In genomic region chr2:38533767-38534166, GRCm38 (mm10) we compare ENCODE assay signal across 8 mouse cellular contexts. TPM values are rescaled to one million over a fixed set of nuclear protein-coding genes. Genes with fewer than 3 reads are reported as not detected.
DNase-seq lines count a peak whose midpoint lies in the region; ATAC-seq and TF ChIP-seq lines count a peak whose summit lies in the region.

No protein-coding gene starts in this region.

- TF ChIP-seq EP300 in stomach, postnatal 0 days (optimal IDR thresholded peaks at IDR 0.05), result no peak

- H3K27ac ChIP-seq in heart, embryonic 13.5 days (replicated peaks), result peak overlapping the region; percentile 91
- 0 out of 2 replicates have a peak overlapping the region, but pooled peaks have one; percentile 8 for H3K27ac ChIP-seq in midbrain, embryonic 14.5 days (replicated peaks; ENCODE audit: low read depth, low read length)
- H3K27ac ChIP-seq in midbrain, embryonic 16.5 days (ENCODE audit: low read length), result no peak overlapping the region
- H3K27ac ChIP-seq in limb, embryonic 15.5 days, result peak overlapping the region; percentile 30; the same call in 1 of the 2 replicates
- H3K27ac ChIP-seq in stomach, postnatal 0 days (replicated peaks), result peak overlapping the region; percentile 63
- no peak overlapping the region for H3K27ac ChIP-seq in left cerebral cortex, adult 2 months

- peak overlapping the region; percentile 56; the same call in 1 of the 2 replicates for H3K9ac ChIP-seq in heart, embryonic 13.5 days
- H3K9ac ChIP-seq in midbrain, embryonic 14.5 days (replicated peaks; ENCODE audit: low read length), result no peak overlapping the region
- no peak overlapping the region for H3K9ac ChIP-seq in midbrain, embryonic 16.5 days (ENCODE audit: low read depth, low read length)
- H3K9ac ChIP-seq in limb, embryonic 15.5 days, result no peak overlapping the region
- H3K9ac ChIP-seq in stomach, postnatal 0 days (ENCODE audit: low read length), result no peak overlapping the region

- peak overlapping the region; percentile 10; the same call in 1 of the 2 replicates for H3K4me3 ChIP-seq in heart, embryonic 13.5 days
- no peak overlapping the region for H3K4me3 ChIP-seq in midbrain, embryonic 14.5 days (replicated peaks; ENCODE audit: low read depth, low read length)
- no peak overlapping the region for H3K4me3 ChIP-seq in midbrain, embryonic 16.5 days (ENCODE audit: low read depth, low read length)
- H3K4me3 ChIP-seq in limb, embryonic 15.5 days, result no peak overlapping the region
- H3K4me3 ChIP-seq in stomach, postnatal 0 days (ENCODE audit: low read depth, low read length), result no peak overlapping the region
- no peak overlapping the region for H3K4me3 ChIP-seq in left cerebral cortex, adult 2 months

- no peak for ATAC-seq in heart, embryonic 13.5 days (ENCODE audit: extremely low read depth, insufficient number of reproducible peaks, low FRiP score, low TSS enrichment)
- ATAC-seq in midbrain, embryonic 14.5 days (ENCODE audit: low FRiP score, low TSS enrichment), result no peak
- ATAC-seq in midbrain, embryonic 16.5 days, result no peak
- no peak for ATAC-seq in limb, embryonic 15.5 days (ENCODE audit: insufficient number of reproducible peaks, low FRiP score, low TSS enrichment, low read depth)
- no peak for ATAC-seq in stomach, postnatal 0 days (ENCODE audit: low FRiP score, low TSS enrichment)

- WGBS in heart, embryonic 13.5 days, result 34% methylated on average over 6 of the region's 6 CpGs
- WGBS in midbrain, embryonic 14.5 days, result 58% methylated on average over 6 of the region's 6 CpGs
- 70% methylated on average over 6 of the region's 6 CpGs for WGBS in midbrain, embryonic 16.5 days
- WGBS in limb, embryonic 15.5 days, result 54% methylated on average over 6 of the region's 6 CpGs
- 53% methylated on average over 6 of the region's 6 CpGs for WGBS in stomach, postnatal 0 days

- H3K9me3 ChIP-seq in heart, embryonic 13.5 days, result no peaks in the 10 kb centered on the region
- no peaks in the 10 kb centered on the region for H3K9me3 ChIP-seq in midbrain, embryonic 14.5 days (ENCODE audit: control insufficient read depth, low read length)
- no peaks in the 10 kb centered on the region for H3K9me3 ChIP-seq in midbrain, embryonic 16.5 days (replicated peaks; ENCODE audit: control insufficient read depth, low read length, poor library complexity, severe bottlenecking)
- H3K9me3 ChIP-seq in limb, embryonic 15.5 days, result no peaks in the 10 kb centered on the region
- no peaks in the 10 kb centered on the region for H3K9me3 ChIP-seq in stomach, postnatal 0 days (ENCODE audit: control insufficient read depth, low read length)

- no peak for DNase-seq in heart, adult 18-20 months
- DNase-seq in midbrain, embryonic 14.5 days, result no peak
- no peak for DNase-seq in stomach, postnatal 0 days (ENCODE audit: low spot score)
- DNase-seq in left cerebral cortex, adult 2 months (ENCODE audit: extremely low spot score in 1 of 2, low spot score in 2 of 2), result no peak
- no peak for DNase-seq in layer of hippocampus, postnatal 10 days (ENCODE audit: low spot score in 2 of 2)

- intact Hi-C loops in left cerebral cortex, adult 2 months (cut with DNase I), result no loop called here

- no peaks in the 10 kb centered on the region for H3K27me3 ChIP-seq in heart, embryonic 13.5 days (replicated peaks)
- no peaks in the 10 kb centered on the region for H3K27me3 ChIP-seq in midbrain, embryonic 14.5 days (ENCODE audit: control insufficient read depth, insufficient read depth, low read length)
- no peaks in the 10 kb centered on the region for H3K27me3 ChIP-seq in midbrain, embryonic 16.5 days (ENCODE audit: control insufficient read depth, insufficient read depth, low read depth, low read length)
- no peaks in the 10 kb centered on the region for H3K27me3 ChIP-seq in limb, embryonic 15.5 days
- no peaks in the 10 kb centered on the region for H3K27me3 ChIP-seq in stomach, postnatal 0 days (ENCODE audit: control insufficient read depth, insufficient read depth, low read length)

- H3K4me2 ChIP-seq in heart, embryonic 13.5 days, result peak overlapping the region; percentile 54
- H3K4me2 ChIP-seq in midbrain, embryonic 14.5 days (ENCODE audit: low read length), result no peak overlapping the region
- H3K4me2 ChIP-seq in midbrain, embryonic 16.5 days (ENCODE audit: low read length), result no peak overlapping the region
- no peak overlapping the region for H3K4me2 ChIP-seq in limb, embryonic 15.5 days
- no peak overlapping the region for H3K4me2 ChIP-seq in stomach, postnatal 0 days (replicated peaks; ENCODE audit: low read depth)

- TF ChIP-seq CTCF in stomach, postnatal 0 days (IDR thresholded peaks at IDR 0.05; ENCODE audit: low read depth), result no peak
- no peak for TF ChIP-seq CTCF in left cerebral cortex, adult 2 months (IDR thresholded peaks at IDR 0.05)

- H3K4me1 ChIP-seq in heart, embryonic 13.5 days, result peaks cover 98% of the 10 kb centered on the region
- peaks cover 28% of the 10 kb centered on the region for H3K4me1 ChIP-seq in midbrain, embryonic 14.5 days (ENCODE audit: control insufficient read depth, insufficient read depth, low read length)
- peaks cover 6% of the 10 kb centered on the region; the same call in 1 of the 2 replicates for H3K4me1 ChIP-seq in midbrain, embryonic 16.5 days (ENCODE audit: control insufficient read depth, insufficient read depth, low read length)
- H3K4me1 ChIP-seq in limb, embryonic 15.5 days, result peaks cover 88% of the 10 kb centered on the region
- H3K4me1 ChIP-seq in stomach, postnatal 0 days (replicated peaks; ENCODE audit: control insufficient read depth, insufficient read depth), result peaks cover 26% of the 10 kb centered on the region

- H3K36me3 ChIP-seq in heart, embryonic 13.5 days, result no peaks in the 10 kb centered on the region
- no peaks in the 10 kb centered on the region for H3K36me3 ChIP-seq in midbrain, embryonic 14.5 days (ENCODE audit: control insufficient read depth, insufficient read depth, low read length)
- H3K36me3 ChIP-seq in midbrain, embryonic 16.5 days (ENCODE audit: control insufficient read depth, insufficient read depth, low read length), result no peaks in the 10 kb centered on the region
- H3K36me3 ChIP-seq in limb, embryonic 15.5 days, result no peaks in the 10 kb centered on the region
- H3K36me3 ChIP-seq in stomach, postnatal 0 days (ENCODE audit: control insufficient read depth, insufficient read depth, low read length), result no peaks in the 10 kb centered on the region

RNA-seq across cellular contexts. Expression of gene Nek6, which starts 22.3 kb away (rescaled TPM):
- polyA plus RNA-seq in heart, embryonic 13.5 days (2015; fragmentation: Nextera tagmentation; extraction: Ambion mirVana), result 67.8 and 74.5 TPM in 2 replicates
- 1 to 10 TPM; 2.6 to 4.7 TPM for total RNA-seq in heart, adult 18-20 months (2021)
- polyA plus RNA-seq in midbrain, embryonic 14.5 days (2014; fragmentation: Nextera tagmentation; extraction: Ambion mirVana), result 59.8 and 62.3 TPM in 2 replicates
- 52.3 and 56.8 TPM in 2 replicates for polyA plus RNA-seq in midbrain, embryonic 16.5 days (2015; fragmentation: Nextera tagmentation; extraction: Ambion mirVana)
- polyA plus RNA-seq in limb, embryonic 15.5 days (2015; fragmentation: Nextera tagmentation; extraction: Ambion mirVana), result 118 TPM in 2 replicates
- polyA plus RNA-seq in stomach, postnatal 0 days (2015; fragmentation: Nextera tagmentation; extraction: Ambion mirVana), result 43.7 and 43.8 TPM in 2 replicates
- total RNA-seq in left cerebral cortex, adult 2 months (2021), result 10 to 100 TPM; 28.2 to 29.4 TPM
- total RNA-seq in layer of hippocampus, postnatal 10 days (2021), result 10 to 100 TPM; 43.8 to 49.7 TPM

Comparison
In these comparisons a context has a peak if more than half of its experiments do, and no peak if none do; other contexts are left out.
1. H3K27ac ChIP-seq: peak in heart, embryonic 13.5 days (single experiment), midbrain, embryonic 14.5 days (single experiment), limb, embryonic 15.5 days (single experiment) and stomach, postnatal 0 days (single experiment); none in midbrain, embryonic 16.5 days (single experiment) and left cerebral cortex, adult 2 months (single experiment).